Mouse (Mus musculus) neural tube, embryonic 13.5 days (tissue): ENCODE measurements around the gene Ppard. TPM values are rescaled to one million over a fixed set of nuclear protein-coding genes. Genes with fewer than 3 reads are reported as not detected.
"Not testable (repeated sequence)": the region's sequence is repeated elsewhere in the genome, so short reads cannot be mapped to it uniquely, and the experiment has no call there.

ENCODE experiments used
- ATAC-seq: fragments of 200-750 bp; cut with Nextera tagmentation; 2 replicates; pipeline ENCODE4 v1.8.0; 2017; ENCODE audit warnings: low read depth, mild to moderate bottlenecking, moderate TSS enrichment, moderate library complexity
- H3K27ac ChIP-seq: fragments of 300-500 bp; sonication (generic); replicated peaks from 2 replicates; pipeline ENCODE4 v1.5.1; 2015; ENCODE audit warnings: moderate library complexity, mild to moderate bottlenecking, inconsistent platforms
- H3K27me3 ChIP-seq: fragments of 300-500 bp; sonication (generic); 2 replicates; pipeline ENCODE4 v1.6.1; 2015; ENCODE audit warnings: mild to moderate bottlenecking, inconsistent platforms
- H3K36me3 ChIP-seq: fragments of 300-500 bp; sonication (generic); 2 replicates; pipeline ENCODE4 v1.6.1; 2015; ENCODE audit warnings: mild to moderate bottlenecking, inconsistent platforms
- H3K4me1 ChIP-seq: fragments of 300-500 bp; sonication (generic); replicated peaks from 2 replicates; pipeline ENCODE4 v1.6.1; 2015; ENCODE audit warnings: inconsistent platforms
- H3K4me2 ChIP-seq: fragments of 300-500 bp; sonication (generic); 2 replicates; pipeline ENCODE4 v1.6.1; 2015; ENCODE audit warnings: inconsistent platforms, mild to moderate bottlenecking, moderate library complexity
- H3K4me3 ChIP-seq: fragments of 300-500 bp; sonication (generic); 2 replicates; pipeline ENCODE4 v1.5.1; 2015; ENCODE audit warnings: mild to moderate bottlenecking, inconsistent platforms
- H3K9ac ChIP-seq: fragments of 300-500 bp; sonication (generic); 2 replicates; pipeline ENCODE4 v1.6.1; 2015; ENCODE audit warnings: moderate library complexity, mild to moderate bottlenecking, inconsistent platforms
- H3K9me3 ChIP-seq: fragments of 300-500 bp; sonication (generic); 2 replicates; pipeline ENCODE4 v1.6.1; 2016; ENCODE audit warnings: inconsistent platforms
- WGBS: fragments of 180-500 bp; shearing (Covaris S2); methylation state at CpG from one replicate; pipeline ENCODE4 v1.1.7; 2015; 5-methylcytosine and 5-hydroxymethylcytosine counted together
- polyA plus RNA-seq: library from polyadenylated mRNA; unstranded; fragments of >200 nt; fragmentation: Nextera tagmentation; extraction: Ambion mirVana; gene quantifications from 2 replicates; pipeline ENCODE4 v1.2.1, GENCODE M21; 2015

Ppard gene
- polyA plus RNA-seq, 1 experiment from 2014 or later: 2.6 TPM

GRCm38 (mm10) chr17:28312232-28313211, 80.0 kb downstream of the Ppard start:
- Histone ChIP-seq H3K4me3 (peak overlapping the region; percentile 84), H3K27ac (0 out of 2 replicates have a peak overlapping the region, but pooled peaks have one; percentile 46), H3K36me3 (peaks cover 17% of the 10 kb centered on the region), H3K4me1 (peaks cover 35% of the 10 kb centered on the region), H3K4me2 (peak overlapping the region; percentile 90), H3K9me3 (no peaks in the 10 kb centered on the region; the same call in 1 of the 2 replicates), H3K27me3 (no peaks in the 10 kb centered on the region), H3K9ac (peak overlapping the region; percentile 58)
- WGBS: 26% methylated on average over 17 of the region's 17 CpGs
- ATAC-seq: peak; percentile 45

- Histone ChIP-seq H3K27me3 (no peaks in the 10 kb centered on the region), H3K27ac (peak within 1 kb of the TSS; percentile 91), H3K4me2 (peak within 1 kb of the TSS; percentile 90), H3K4me1 (peaks cover 33% of the 10 kb centered on the region), H3K9me3 (no peaks in the 10 kb centered on the region; the same call in 1 of the 2 replicates), H3K36me3 (peaks cover 24% of the 10 kb centered on the region), H3K4me3 (peak within 1 kb of the TSS; percentile 84), H3K9ac (peak within 1 kb of the TSS; percentile 91)
- peak; percentile 99 for ATAC-seq
- WGBS: 1% methylated on average over 69 of the region's 69 CpGs
Measured at GRCm38 (mm10) chr17:28313212-28313879, 80.8 kb downstream of the Ppard start, which contains the start of gene Fance. TSS of gene Fance (plus strand) at chr17:28313519.

- Histone ChIP-seq H3K36me3 (peaks cover 28% of the 10 kb centered on the region), H3K27ac (peak overlapping the region; percentile 91)
- WGBS: under 1% methylated on average over 11 of the region's 11 CpGs
Measured at GRCm38 (mm10) chr17:28313880-28314225, 81.4 kb downstream of the Ppard start.

GRCm38 (mm10) chr17:28315611-28316160, 83.2 kb downstream of the Ppard start:
- no peak overlapping the region for H3K4me2 ChIP-seq
- peaks cover 41% of the 10 kb centered on the region for H3K36me3 ChIP-seq
- no peaks in the 10 kb centered on the region for H3K27me3 ChIP-seq
- H3K27ac ChIP-seq: no peak overlapping the region
- peaks cover 29% of the 10 kb centered on the region for H3K4me1 ChIP-seq
- no peak for ATAC-seq
- 81% methylated on average over 20 of the region's 20 CpGs for WGBS
- H3K4me3 ChIP-seq: no peak overlapping the region
- peak overlapping the region; percentile 22; the same call in 1 of the 2 replicates for H3K9ac ChIP-seq
- no peaks in the 10 kb centered on the region; the same call in 1 of the 2 replicates for H3K9me3 ChIP-seq

More at GRCm38 (mm10) chr17:28313880-28314225, 81.4 kb downstream of the Ppard start:
- Histone ChIP-seq H3K9me3 (no peaks in the 10 kb centered on the region; the same call in 1 of the 2 replicates), H3K4me2 (peak overlapping the region; percentile 90), H3K27me3 (no peaks in the 10 kb centered on the region), H3K4me1 (peaks cover 29% of the 10 kb centered on the region), H3K4me3 (peak overlapping the region; percentile 84), H3K9ac (peak overlapping the region; percentile 91)
- peak; percentile 48 for ATAC-seq

GRCm38 (mm10) chr17:28316476-28316875, 84.0 kb downstream of the Ppard start:
- no peak for ATAC-seq
- Histone ChIP-seq H3K27ac (no peak overlapping the region), H3K4me3 (no peak overlapping the region), H3K27me3 (no peaks in the 10 kb centered on the region), H3K36me3 (peaks cover 48% of the 10 kb centered on the region), H3K4me1 (peaks cover 29% of the 10 kb centered on the region), H3K9ac (no peak overlapping the region), H3K4me2 (no peak overlapping the region), H3K9me3 (no peaks in the 10 kb centered on the region)
- 92% methylated on average over 9 of the region's 9 CpGs for WGBS

- Histone ChIP-seq H3K4me2 (no peak overlapping the region), H3K4me3 (no peak overlapping the region), H3K9me3 (no peaks in the 10 kb centered on the region), H3K36me3 (peaks cover 51% of the 10 kb centered on the region), H3K9ac (no peak overlapping the region), H3K27ac (no peak overlapping the region), H3K4me1 (peaks cover 29% of the 10 kb centered on the region), H3K27me3 (no peaks in the 10 kb centered on the region)
- 57% methylated on average over 8 of the region's 8 CpGs for WGBS
- no peak for ATAC-seq
Measured at GRCm38 (mm10) chr17:28317091-28317490, 84.6 kb downstream of the Ppard start.

GRCm38 (mm10) chr17:28317725-28318124, 85.2 kb downstream of the Ppard start:
- WGBS: 80% methylated on average over 9 of the region's 9 CpGs
- Histone ChIP-seq H3K4me2 (no peak overlapping the region), H3K9me3 (no peaks in the 10 kb centered on the region), H3K4me1 (peaks cover 23% of the 10 kb centered on the region), H3K27ac (no peak overlapping the region), H3K36me3 (peaks cover 51% of the 10 kb centered on the region), H3K4me3 (no peak overlapping the region), H3K27me3 (no peaks in the 10 kb centered on the region), H3K9ac (no peak overlapping the region)
- ATAC-seq: no peak

- H3K4me1 ChIP-seq: no peaks in the 10 kb centered on the region
- peaks cover 60% of the 10 kb centered on the region for H3K36me3 ChIP-seq
- H3K4me2 ChIP-seq: no peak overlapping the region
- ATAC-seq: no peak
- H3K9me3 ChIP-seq: no peaks in the 10 kb centered on the region; the same call in 1 of the 2 replicates
- no peak overlapping the region for H3K27ac ChIP-seq
- no peak overlapping the region for H3K4me3 ChIP-seq
- H3K27me3 ChIP-seq: no peaks in the 10 kb centered on the region
- WGBS: 95% methylated on average over 4 of the region's 4 CpGs
- H3K9ac ChIP-seq: no peak overlapping the region
Measured at GRCm38 (mm10) chr17:28321700-28322099, 89.2 kb downstream of the Ppard start.

GRCm38 (mm10) chr17:28323786-28324185, 91.3 kb downstream of the Ppard start:
- H3K9me3 ChIP-seq: no peaks in the 10 kb centered on the region; the same call in 1 of the 2 replicates
- ATAC-seq: no peak
- H3K36me3 ChIP-seq: peaks cover 42% of the 10 kb centered on the region
- H3K27me3 ChIP-seq: no peaks in the 10 kb centered on the region
- no peak overlapping the region for H3K9ac ChIP-seq
- H3K4me1 ChIP-seq: peaks cover 10% of the 10 kb centered on the region
- H3K27ac ChIP-seq: no peak overlapping the region
- 95% methylated on average over 8 of the region's 8 CpGs for WGBS
- no peak overlapping the region for H3K4me3 ChIP-seq
- no peak overlapping the region for H3K4me2 ChIP-seq

GRCm38 (mm10) chr17:28324416-28324815, 91.9 kb downstream of the Ppard start:
- 97% methylated on average over 7 of the region's 7 CpGs for WGBS
- ATAC-seq, H3K4me3 ChIP-seq, H3K4me2 ChIP-seq, H3K9ac ChIP-seq, H3K27me3 ChIP-seq, H3K9me3 ChIP-seq, H3K27ac ChIP-seq: not testable (repeated sequence)
- H3K36me3 ChIP-seq: peaks cover 38% of the 10 kb centered on the region
- H3K4me1 ChIP-seq: peaks cover 14% of the 10 kb centered on the region

GRCm38 (mm10) chr17:28325751-28326150, 93.3 kb downstream of the Ppard start:
- 92% methylated on average over 8 of the region's 8 CpGs for WGBS
- no peaks in the 10 kb centered on the region for H3K27me3 ChIP-seq
- ATAC-seq: no peak
- no peak overlapping the region for H3K27ac ChIP-seq
- peaks cover 39% of the 10 kb centered on the region for H3K36me3 ChIP-seq
- peaks cover 23% of the 10 kb centered on the region for H3K4me1 ChIP-seq
- H3K4me2 ChIP-seq: no peak overlapping the region
- no peak overlapping the region for H3K4me3 ChIP-seq
- H3K9me3 ChIP-seq: no peaks in the 10 kb centered on the region; the same call in 1 of the 2 replicates
- no peak overlapping the region for H3K9ac ChIP-seq
